Mouse (Mus musculus): ENCODE results near the gene Cabp2.
"Not testable (repeated sequence)": the region's sequence is repeated elsewhere in the genome, so short reads cannot be mapped to it uniquely, and the experiment has no call there.

The Cabp2 gene

DNA sequence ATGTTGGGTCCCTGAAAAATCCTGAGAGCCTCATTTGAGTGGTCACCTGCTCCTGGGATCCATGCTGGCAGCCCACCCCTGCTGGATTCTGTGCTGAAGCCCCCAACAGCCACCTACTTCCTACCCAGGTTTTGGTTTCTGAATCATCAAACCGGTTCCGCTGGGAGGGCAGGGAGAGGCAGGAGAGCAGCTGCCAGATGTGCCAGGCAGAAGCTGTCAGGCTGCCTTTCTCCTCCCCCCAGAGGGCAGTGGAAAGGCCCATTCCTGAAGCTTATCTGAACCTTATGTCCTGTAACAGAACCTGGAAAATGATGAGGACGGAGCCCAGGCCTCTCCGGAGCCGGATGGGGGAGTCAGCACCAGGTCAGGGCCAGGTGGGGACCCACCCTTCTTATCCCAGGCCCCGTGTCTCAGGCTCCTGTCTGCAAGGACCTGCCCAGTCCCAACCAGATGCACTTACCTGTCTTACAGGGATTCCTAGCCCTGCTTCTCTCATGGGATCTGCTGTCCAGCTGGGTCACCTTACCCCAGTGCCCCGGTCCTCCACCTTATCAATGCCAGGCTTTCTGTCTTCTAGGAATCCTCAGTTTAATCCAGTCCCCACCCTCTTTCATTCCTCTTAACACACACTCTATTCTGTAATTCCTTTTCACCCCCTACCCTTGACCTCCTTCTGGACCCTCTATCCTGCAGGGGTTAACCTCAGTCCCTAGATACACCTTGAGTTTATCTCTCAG lies 45.5 kb downstream of the Cabp2 start:
- DNase-seq = no peak

DNA sequence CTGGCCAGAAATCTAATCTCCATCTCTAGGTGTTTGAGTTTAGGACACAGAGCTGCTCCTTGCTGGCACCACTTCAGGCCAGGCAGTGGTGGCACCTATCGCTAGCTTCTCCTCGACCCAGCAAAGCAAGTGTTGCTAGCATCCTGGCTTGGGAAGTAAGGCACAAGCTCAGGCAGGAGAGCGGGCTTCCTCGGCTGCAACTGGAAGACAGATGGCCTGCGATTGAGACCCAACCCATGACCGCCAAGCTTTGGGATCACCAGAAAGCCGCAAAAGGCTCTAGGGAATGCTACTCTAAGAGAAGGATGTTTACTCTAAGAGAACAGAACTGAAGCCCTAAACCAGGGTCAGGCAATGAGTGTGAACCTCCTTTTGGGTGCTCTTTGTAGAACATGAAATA lies 48.1 kb downstream of the Cabp2 start:
- no peak for DNase-seq

DNA sequence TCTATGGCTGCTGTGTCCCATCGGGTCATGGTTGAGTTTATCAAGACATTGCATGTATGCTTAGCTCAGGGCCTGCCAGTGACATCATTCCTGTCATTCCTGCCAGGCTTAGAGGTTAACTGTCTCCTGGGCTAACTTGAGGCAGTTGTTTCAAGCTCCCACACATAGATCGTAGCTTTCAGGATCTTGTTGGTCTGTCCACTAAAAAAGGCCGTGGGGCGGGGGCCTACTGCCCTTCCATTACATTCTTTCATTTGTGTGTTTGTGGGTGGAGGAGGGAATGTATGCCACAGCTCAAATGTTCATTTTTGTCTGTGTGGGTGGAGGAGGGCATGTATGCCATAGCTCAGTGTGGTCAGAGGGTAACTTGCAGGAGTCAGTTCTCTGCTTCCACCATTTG lies 48.7 kb downstream of the Cabp2 start:
- no peak for DNase-seq

DNA sequence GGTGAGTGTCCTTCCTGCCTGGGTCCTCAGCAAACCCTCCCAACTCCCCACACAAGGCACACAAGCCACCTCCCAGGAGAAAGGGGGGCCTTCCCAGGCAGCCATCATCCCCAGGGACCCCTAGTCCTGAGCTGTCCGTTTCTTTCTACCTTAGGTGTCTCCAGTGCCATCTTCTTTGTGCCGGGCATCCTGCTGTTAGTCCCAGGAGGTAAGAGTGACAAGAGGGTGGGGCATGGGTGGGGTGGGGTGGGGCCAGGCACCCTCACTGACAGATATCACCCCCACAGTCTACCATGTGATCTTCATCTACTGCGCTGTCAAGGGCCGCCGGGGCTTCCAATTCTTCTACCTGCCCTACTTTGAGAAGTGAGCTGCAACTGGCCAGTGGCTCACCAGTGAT lies 49.7 kb downstream of the Cabp2 start:
- DNase-seq = no peak

DNA sequence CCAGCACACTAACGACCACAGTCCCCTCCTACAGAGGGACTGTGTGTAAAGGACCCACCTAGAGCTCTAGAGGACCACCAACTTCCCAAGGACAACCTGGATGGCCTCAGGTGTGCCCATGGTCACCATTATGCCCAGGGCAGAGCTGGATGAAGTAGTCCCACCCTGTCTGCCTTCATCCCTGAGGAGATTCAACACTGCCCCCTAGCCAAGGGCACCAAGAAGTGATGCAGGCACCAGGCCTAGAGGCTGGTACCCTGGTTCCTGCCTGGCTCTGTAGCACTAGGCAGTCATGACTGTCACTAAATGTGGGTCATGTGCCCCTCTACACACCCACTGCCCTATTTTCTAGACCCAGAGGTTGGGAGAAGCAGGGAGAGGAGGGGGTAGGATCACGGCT lies 50.4 kb downstream of the Cabp2 start:
- no peak for DNase-seq

DNA sequence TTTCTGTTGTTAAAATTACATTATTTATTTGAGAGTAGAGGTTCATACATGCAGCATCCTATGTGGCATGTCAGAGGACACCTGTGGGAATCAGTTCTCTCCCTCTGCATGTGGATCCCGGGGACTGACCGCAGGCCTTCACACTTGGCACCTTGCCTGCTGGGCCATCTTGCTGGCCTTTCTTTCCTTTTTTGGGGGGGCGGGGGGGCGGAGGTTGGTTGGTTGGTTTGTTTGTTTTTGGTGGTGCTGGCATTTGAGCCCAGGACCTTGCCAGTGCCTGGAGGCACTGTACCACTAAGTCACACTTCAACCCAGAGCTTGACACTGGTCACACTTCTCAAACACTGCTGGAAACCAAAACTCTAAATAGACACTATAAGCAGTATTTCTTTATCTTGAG lies 53.0 kb downstream of the Cabp2 start:
- no peak for DNase-seq

DNA sequence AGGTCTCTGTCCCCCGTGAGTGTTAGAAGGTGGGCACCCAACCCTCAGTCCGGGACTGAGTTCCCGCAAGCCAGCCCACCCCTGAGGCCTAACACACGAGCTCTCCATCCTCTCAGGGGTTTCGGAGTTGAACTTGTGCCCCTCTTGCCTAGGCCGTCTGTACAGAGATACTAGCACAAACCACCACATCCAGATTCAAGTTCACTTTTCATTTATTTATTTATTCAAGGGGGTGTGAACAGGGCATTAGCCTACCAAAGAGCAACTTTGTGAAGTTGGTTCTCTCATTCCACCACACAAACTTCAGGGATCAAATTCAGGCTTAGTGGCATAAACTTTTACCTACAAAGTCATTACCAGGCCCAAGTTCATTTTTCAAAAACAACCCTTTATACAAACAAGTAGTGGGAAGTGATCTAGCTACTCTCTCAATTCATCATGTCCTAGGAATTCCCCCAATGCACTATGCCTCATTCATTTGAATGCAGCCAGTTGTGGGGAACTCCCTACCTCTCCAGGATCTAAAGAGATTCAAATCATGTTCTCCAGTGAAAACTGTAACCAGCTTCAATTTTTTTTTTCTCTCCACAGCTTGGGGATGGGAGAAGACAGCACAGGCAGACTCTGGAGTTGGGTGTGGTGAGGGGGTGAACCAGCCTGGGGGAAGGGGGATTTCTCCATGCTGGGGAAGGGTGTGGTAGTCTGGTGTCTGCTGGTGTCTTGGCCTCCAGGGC lies 54.0 kb downstream of the Cabp2 start:
- not testable (repeated sequence) for DNase-seq

DNA sequence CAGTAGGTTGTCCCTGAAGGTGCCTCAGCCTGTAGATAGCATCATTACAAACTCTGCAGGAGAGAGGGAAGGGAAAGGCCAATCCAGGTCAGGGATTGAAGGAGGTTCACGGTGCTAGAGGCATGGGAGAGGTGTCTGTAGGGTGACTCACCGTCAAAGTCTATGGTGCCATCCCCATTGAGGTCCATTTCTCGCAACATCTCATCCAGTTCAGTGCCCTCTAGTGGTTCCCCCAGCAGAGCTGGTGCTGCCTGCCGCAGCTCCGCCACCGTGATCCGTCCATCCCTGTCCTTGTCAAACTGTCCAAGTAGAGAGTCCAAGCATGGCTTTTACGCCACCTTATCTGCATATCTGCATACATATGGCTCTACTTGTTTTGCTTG lies 54.6 kb downstream of the Cabp2 start:
- not testable (repeated sequence) for DNase-seq

DNA sequence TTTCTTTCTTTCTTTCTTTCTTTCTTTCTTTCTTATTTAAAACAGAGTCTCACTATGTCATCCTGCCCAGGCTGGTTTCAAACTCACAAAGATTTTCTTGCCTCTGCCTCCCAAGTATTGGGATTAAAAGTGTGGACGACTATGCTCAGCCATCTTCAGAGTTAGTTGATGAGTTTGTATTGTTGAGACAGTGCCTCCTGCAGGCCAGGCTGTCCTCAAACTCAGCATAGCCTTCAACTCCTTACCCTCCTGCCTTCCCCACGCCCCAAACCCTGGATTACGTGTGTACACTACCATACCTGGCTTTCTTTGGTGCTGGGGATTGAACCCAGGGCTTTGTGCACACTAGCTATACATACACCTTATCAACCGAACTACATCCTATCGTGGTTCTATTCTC lies 55.1 kb downstream of the Cabp2 start:
- DNase-seq = no peak
